Mouse (Mus musculus): ENCODE measurements around the gene Meis3. TPM values are rescaled to one million over a fixed set of nuclear protein-coding genes. Genes with fewer than 3 reads are reported as not detected.

Meis3 gene
- polyA plus RNA-seq, 1 experiment from 2014 or later = 96.6 TPM

DNA sequence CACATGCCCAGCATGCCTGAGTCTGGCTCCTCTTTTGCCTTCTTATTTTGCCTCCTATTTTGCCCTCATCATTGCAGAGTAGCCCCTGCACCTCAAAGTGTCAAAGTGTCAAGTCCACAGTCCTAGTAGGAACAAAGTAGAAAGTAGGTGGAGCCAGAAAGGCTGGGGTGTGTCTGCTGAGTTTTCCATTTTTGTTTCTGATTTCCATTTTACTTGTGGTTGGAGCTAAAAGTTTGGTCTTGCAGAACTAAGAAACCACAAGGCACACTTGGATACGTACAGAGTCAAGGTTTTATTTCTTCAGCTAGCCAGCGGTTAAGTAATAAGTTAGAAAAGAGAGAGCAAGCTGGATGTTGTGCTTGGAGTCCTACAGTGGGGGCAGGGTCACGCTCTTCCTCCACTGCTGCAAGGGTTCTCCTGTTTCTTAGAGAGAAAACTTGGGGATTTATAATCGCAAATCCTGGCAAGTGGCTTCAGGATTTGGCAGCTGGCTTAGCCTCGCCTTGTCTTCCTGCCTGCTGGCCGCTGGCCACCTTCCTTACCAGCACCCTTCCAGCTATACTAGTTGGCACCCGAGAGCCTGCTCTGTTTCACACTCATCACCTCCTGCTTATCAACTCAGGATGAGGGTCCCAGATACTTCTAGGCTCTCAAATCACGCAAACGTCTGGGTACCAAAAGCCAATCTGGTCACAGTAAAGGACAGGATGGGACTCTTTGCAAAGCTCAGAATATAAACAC, 19.6 kb upstream of the Meis3 start:
- Histone ChIP-seq H3K4me3 (ENCODE audit: low read length) (no peak overlapping the region), H3K27me3 (replicated peaks; ENCODE audit: control insufficient read depth, insufficient read depth, low read length) (peaks cover 3% of the 10 kb centered on the region), H3K4me1 (ENCODE audit: control insufficient read depth, insufficient read depth, low read depth, low read length) (no peaks in the 10 kb centered on the region), H3K9ac (ENCODE audit: low read depth, low read length) (no peak overlapping the region), H3K4me2 (ENCODE audit: low read length) (no peak overlapping the region), H3K36me3 (ENCODE audit: control insufficient read depth, insufficient read depth, low read length) (0 out of 2 replicates have a peak, but pooled peaks cover 2% of the 10 kb centered on the region), H3K9me3 (ENCODE audit: control insufficient read depth, low read length) (no peaks in the 10 kb centered on the region), H3K27ac (ENCODE audit: low read depth, low read length) (no peak overlapping the region)
- 72% methylated on average over 9 of the region's 9 CpGs for WGBS
- no peak for ATAC-seq

DNA sequence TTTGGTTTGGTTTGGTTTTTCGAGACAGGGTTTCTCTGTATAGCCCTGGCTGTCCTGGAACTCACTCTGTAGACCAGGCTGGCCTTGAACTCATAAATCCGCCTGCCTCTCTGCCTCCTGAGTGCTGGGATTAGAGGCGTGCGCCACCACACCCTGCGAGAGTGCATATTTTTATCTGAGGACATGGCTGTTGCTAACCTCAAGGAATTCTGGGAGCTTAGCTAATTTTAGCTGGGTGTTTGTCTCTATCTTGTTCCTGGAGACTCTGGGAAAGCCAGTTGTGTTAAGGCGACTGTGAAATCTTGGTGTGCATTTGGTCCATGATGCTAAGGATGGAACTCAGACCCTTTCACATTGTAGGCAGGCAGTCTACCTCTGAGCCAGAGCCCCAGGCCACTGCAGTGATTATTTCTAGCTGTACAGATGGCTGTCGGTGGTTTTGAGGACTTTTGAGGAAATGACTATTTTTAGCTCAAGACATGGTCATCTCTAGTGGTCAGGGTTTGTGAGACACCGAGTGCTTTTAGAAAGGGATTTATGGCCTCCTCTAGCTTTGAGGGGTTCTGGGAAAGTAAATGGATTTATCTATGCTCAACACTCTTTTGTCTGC, 18.7 kb upstream of the Meis3 start:
- Histone ChIP-seq H3K4me1 (ENCODE audit: control insufficient read depth, insufficient read depth, low read depth, low read length) (no peaks in the 10 kb centered on the region), H3K9me3 (ENCODE audit: control insufficient read depth, low read length) (no peaks in the 10 kb centered on the region), H3K27me3 (replicated peaks; ENCODE audit: control insufficient read depth, insufficient read depth, low read length) (peaks cover 3% of the 10 kb centered on the region), H3K9ac (ENCODE audit: low read depth, low read length) (no peak overlapping the region), H3K4me3 (ENCODE audit: low read length) (no peak overlapping the region), H3K4me2 (ENCODE audit: low read length) (no peak overlapping the region), H3K36me3 (ENCODE audit: control insufficient read depth, insufficient read depth, low read length) (0 out of 2 replicates have a peak, but pooled peaks cover 2% of the 10 kb centered on the region), H3K27ac (ENCODE audit: low read depth, low read length) (no peak overlapping the region)
- ATAC-seq = no peak
- WGBS = 83% methylated on average over 8 of the region's 8 CpGs

- Histone ChIP-seq H3K27me3 (replicated peaks; ENCODE audit: control insufficient read depth, insufficient read depth, low read length) (peaks cover 3% of the 10 kb centered on the region), H3K4me2 (ENCODE audit: low read length) (peak overlapping the region; percentile 26), H3K36me3 (ENCODE audit: control insufficient read depth, insufficient read depth, low read length) (0 out of 2 replicates have a peak, but pooled peaks cover 2% of the 10 kb centered on the region), H3K4me3 (ENCODE audit: low read length) (no peak overlapping the region), H3K9ac (ENCODE audit: low read depth, low read length) (no peak overlapping the region), H3K4me1 (ENCODE audit: control insufficient read depth, insufficient read depth, low read depth, low read length) (no peaks in the 10 kb centered on the region), H3K27ac (ENCODE audit: low read depth, low read length) (no peak overlapping the region), H3K9me3 (ENCODE audit: control insufficient read depth, low read length) (no peaks in the 10 kb centered on the region)
- 11% methylated on average over 39 of the region's 39 CpGs for WGBS
- ATAC-seq = peak; percentile 31
Observed at GRCm38 (mm10) chr7:16158735-16159134, 16.2 kb upstream of the Meis3 start.

GRCm38 (mm10) chr7:16160702-16161101, 14.2 kb upstream of the Meis3 start:
- Histone ChIP-seq H3K9ac (ENCODE audit: low read depth, low read length) (no peak overlapping the region), H3K27me3 (replicated peaks; ENCODE audit: control insufficient read depth, insufficient read depth, low read length) (peaks cover 3% of the 10 kb centered on the region), H3K4me1 (ENCODE audit: control insufficient read depth, insufficient read depth, low read depth, low read length) (no peaks in the 10 kb centered on the region), H3K4me2 (ENCODE audit: low read length) (no peak overlapping the region), H3K36me3 (ENCODE audit: control insufficient read depth, insufficient read depth, low read length) (0 out of 2 replicates have a peak, but pooled peaks cover 2% of the 10 kb centered on the region), H3K9me3 (ENCODE audit: control insufficient read depth, low read length) (no peaks in the 10 kb centered on the region), H3K4me3 (ENCODE audit: low read length) (no peak overlapping the region), H3K27ac (ENCODE audit: low read depth, low read length) (no peak overlapping the region)
- ATAC-seq = no peak
- 68% methylated on average over 3 of the region's 3 CpGs for WGBS

GRCm38 (mm10) chr7:16161302-16161701, 13.6 kb upstream of the Meis3 start:
- Histone ChIP-seq H3K4me2 (ENCODE audit: low read length) (no peak overlapping the region), H3K9me3 (ENCODE audit: control insufficient read depth, low read length) (no peaks in the 10 kb centered on the region), H3K27me3 (replicated peaks; ENCODE audit: control insufficient read depth, insufficient read depth, low read length) (peaks cover 3% of the 10 kb centered on the region), H3K27ac (ENCODE audit: low read depth, low read length) (no peak overlapping the region), H3K4me3 (ENCODE audit: low read length) (no peak overlapping the region), H3K4me1 (ENCODE audit: control insufficient read depth, insufficient read depth, low read depth, low read length) (no peaks in the 10 kb centered on the region), H3K36me3 (ENCODE audit: control insufficient read depth, insufficient read depth, low read length) (0 out of 2 replicates have a peak, but pooled peaks cover 2% of the 10 kb centered on the region), H3K9ac (ENCODE audit: low read depth, low read length) (no peak overlapping the region)
- 93% methylated on average over 9 of the region's 9 CpGs for WGBS
- no peak for ATAC-seq

DNA sequence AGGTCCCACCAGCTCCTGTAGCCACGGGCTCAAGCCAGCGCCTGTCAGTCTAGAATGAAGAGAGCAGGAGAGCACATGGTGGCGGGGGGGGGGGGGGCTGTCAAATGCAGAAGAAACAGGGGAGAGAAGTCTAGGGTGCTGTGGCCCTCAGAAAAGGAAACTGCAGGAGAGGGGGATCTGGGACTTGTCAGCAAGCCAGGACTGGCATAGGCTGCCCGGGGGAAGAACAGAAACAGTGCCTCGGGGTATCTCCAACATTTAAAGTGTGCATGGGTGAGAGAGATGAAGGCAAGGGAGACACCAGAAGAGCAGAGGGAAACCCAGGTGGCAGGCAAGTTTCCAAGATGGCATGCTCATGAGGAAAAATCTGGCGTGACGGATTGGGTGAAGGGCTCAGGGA, 12.9 kb upstream of the Meis3 start:
- H3K27me3 ChIP-seq (replicated peaks; ENCODE audit: control insufficient read depth, insufficient read depth, low read length) = peaks cover 3% of the 10 kb centered on the region

DNA sequence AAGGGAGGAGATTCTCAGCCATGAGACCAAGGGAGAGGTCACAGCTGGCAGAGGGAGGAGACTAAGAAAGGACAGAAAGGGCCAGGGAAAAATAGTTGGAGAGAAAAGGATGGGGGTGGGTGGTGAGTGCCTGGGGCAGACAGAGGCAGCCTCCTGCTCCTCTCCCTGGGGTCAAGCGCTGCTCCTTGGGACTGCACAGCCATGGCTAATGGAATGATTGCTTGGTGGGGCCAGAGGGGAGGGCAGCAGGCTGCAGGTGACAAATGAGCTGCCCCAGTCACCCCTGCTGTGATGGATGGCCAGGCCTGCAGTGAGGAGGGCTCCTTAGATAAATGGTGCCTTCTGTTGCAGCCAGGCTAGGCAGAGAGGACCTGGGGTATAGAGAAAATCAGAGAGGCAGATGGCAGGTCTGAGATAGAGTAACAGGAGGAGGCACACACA, 2.7 kb upstream of the Meis3 start:
- H3K4me2 ChIP-seq (ENCODE audit: low read length) = no peak overlapping the region
- H3K36me3 ChIP-seq (ENCODE audit: control insufficient read depth, insufficient read depth, low read length) = no peaks in the 10 kb centered on the region
- 0% methylated on average over 1 of the region's 1 CpGs for WGBS
- H3K4me3 ChIP-seq (ENCODE audit: low read length) = no peak overlapping the region
- peak overlapping the region; percentile 47 for H3K9ac ChIP-seq (ENCODE audit: low read depth, low read length)
- H3K9me3 ChIP-seq (ENCODE audit: control insufficient read depth, low read length) = peaks cover 8% of the 10 kb centered on the region
- peak; percentile 29; the same call in 1 of the 2 replicates for ATAC-seq
- H3K27ac ChIP-seq (ENCODE audit: low read depth, low read length) = 0 out of 2 replicates have a peak overlapping the region, but pooled peaks have one; percentile 39
- no peaks in the 10 kb centered on the region for H3K27me3 ChIP-seq (replicated peaks; ENCODE audit: control insufficient read depth, insufficient read depth, low read length)
- H3K4me1 ChIP-seq (ENCODE audit: control insufficient read depth, insufficient read depth, low read depth, low read length) = peaks cover 35% of the 10 kb centered on the region

More for the DNA sequence above, 12.9 kb upstream of the Meis3 start:
- H3K4me2 ChIP-seq (ENCODE audit: low read length) = no peak overlapping the region
- 79% methylated on average over 7 of the region's 7 CpGs for WGBS
- H3K4me1 ChIP-seq (ENCODE audit: control insufficient read depth, insufficient read depth, low read depth, low read length) = no peaks in the 10 kb centered on the region
- 0 out of 2 replicates have a peak, but pooled peaks cover 2% of the 10 kb centered on the region for H3K36me3 ChIP-seq (ENCODE audit: control insufficient read depth, insufficient read depth, low read length)
- no peak for ATAC-seq
- no peak overlapping the region for H3K27ac ChIP-seq (ENCODE audit: low read depth, low read length)
- no peak overlapping the region for H3K4me3 ChIP-seq (ENCODE audit: low read length)
- no peaks in the 10 kb centered on the region for H3K9me3 ChIP-seq (ENCODE audit: control insufficient read depth, low read length)
- no peak overlapping the region for H3K9ac ChIP-seq (ENCODE audit: low read depth, low read length)

GRCm38 (mm10) chr7:16172586-16173140, 2.2 kb upstream of the Meis3 start:
- Histone ChIP-seq H3K36me3 (ENCODE audit: control insufficient read depth, insufficient read depth, low read length) (peaks cover 1% of the 10 kb centered on the region; the same call in 1 of the 2 replicates), H3K4me2 (ENCODE audit: low read length) (no peak overlapping the region), H3K4me3 (ENCODE audit: low read length) (no peak overlapping the region), H3K9me3 (ENCODE audit: control insufficient read depth, low read length) (peaks cover 7% of the 10 kb centered on the region), H3K27ac (ENCODE audit: low read depth, low read length) (peak overlapping the region; percentile 61), H3K27me3 (replicated peaks; ENCODE audit: control insufficient read depth, insufficient read depth, low read length) (no peaks in the 10 kb centered on the region), H3K9ac (ENCODE audit: low read depth, low read length) (peak overlapping the region; percentile 47), H3K4me1 (ENCODE audit: control insufficient read depth, insufficient read depth, low read depth, low read length) (peaks cover 35% of the 10 kb centered on the region)
- 0 out of 2 replicates have a peak, but pooled peaks have one; percentile 3 for ATAC-seq
- WGBS = 13% methylated on average over 1 of the region's 1 CpGs

DNA sequence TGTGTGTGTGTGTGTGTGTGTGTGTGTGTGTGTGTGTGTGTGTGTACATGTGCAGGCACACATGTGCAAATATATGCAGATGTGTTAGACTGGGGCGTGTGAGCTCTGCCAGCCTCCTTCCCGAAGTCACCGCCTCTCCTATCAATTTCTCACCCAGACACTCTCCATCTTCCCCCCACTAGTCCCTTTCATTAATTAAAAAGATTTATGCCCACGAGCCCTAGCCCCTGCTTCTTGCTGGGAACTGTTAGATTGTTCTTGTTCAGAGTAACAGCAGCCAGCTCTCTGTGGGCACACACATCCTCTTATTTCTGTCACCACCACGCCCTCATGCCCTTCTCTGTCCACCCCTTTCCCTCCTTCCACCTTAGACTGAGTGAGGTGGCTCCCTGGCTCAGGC, 1.7 kb upstream of the Meis3 start:
- Histone ChIP-seq H3K4me2 (ENCODE audit: low read length) (no peak overlapping the region), H3K4me1 (ENCODE audit: control insufficient read depth, insufficient read depth, low read depth, low read length) (peaks cover 35% of the 10 kb centered on the region), H3K36me3 (ENCODE audit: control insufficient read depth, insufficient read depth, low read length) (peaks cover 4% of the 10 kb centered on the region; the same call in 1 of the 2 replicates), H3K27ac (ENCODE audit: low read depth, low read length) (peak overlapping the region; percentile 34; the same call in 1 of the 2 replicates), H3K27me3 (replicated peaks; ENCODE audit: control insufficient read depth, insufficient read depth, low read length) (no peaks in the 10 kb centered on the region), H3K4me3 (ENCODE audit: low read length) (no peak overlapping the region), H3K9me3 (ENCODE audit: control insufficient read depth, low read length) (peaks cover 2% of the 10 kb centered on the region; the same call in 1 of the 2 replicates), H3K9ac (ENCODE audit: low read depth, low read length) (no peak overlapping the region)
- WGBS = 17% methylated on average over 5 of the region's 5 CpGs
- no peak for ATAC-seq

Data from hindbrain, embryonic 16.5 days (tissue).